8 mouse cellular contexts compared by ENCODE assay signal in the genomic region with DNA sequence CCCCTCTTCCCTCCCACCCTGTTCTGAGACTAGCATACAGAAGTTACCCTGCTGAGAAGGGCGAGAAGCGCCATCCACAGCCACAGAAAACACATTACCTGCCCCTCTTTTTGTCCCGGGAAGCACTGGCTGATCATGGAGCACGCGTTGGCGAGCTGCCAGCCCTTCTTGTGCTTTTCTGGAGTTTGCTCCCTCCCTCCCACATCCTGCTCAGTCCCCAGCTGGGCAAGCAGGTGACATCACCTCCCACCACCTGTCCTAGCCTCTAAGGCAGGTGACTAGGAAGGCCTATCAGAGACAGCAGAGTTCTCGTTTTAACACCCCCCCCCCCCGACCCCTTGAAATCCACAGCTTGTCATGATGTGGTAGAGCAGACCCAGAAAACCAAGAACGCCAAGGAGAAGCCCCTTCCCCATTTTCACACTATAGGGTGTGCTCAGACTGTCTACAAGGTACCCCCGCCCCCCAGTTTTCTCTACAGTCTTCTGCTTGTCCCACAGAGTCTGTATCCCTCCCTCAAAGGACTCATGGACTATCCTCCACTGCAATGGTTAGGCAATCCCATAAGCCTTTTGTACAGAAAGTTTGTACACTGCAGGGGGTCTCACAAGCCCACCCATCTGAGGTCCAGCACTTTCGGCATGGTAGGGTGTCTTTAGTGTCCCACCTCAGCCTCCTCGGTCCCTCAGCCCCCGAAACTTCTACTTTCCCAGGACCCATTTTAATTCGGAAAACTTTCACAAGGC. TPM values are rescaled to one million over a fixed set of nuclear protein-coding genes. Genes with fewer than 3 reads are reported as not detected.
A peak's percentile ranks its signal among the peaks of the same experiment; 100 is the strongest.
DNase-seq lines count a peak whose midpoint lies in the region; ATAC-seq and TF ChIP-seq lines count a peak whose summit lies in the region.
"Had no signal": no experiment of that assay in that cellular context is flagged by ENCODE, and none has a peak within 500 bp of the region (broad histone marks: within the 10 kb centered on the region; RNA-seq: fewer than 3 reads in every experiment).

No protein-coding gene starts in this region.

- H3K4me3 ChIP-seq in E14TG2a.4 (replicated peaks; ENCODE audit: low read length): peak overlapping the region; percentile 45
- H3K4me3 ChIP-seq in embryonic fibroblast, embryonic 13.5 days (ENCODE audit: insufficient read depth, low read length): no peak overlapping the region
- H3K4me3 ChIP-seq in liver, embryonic 16.5 days (ENCODE audit: low read depth, low read length): no peak overlapping the region

- no peak overlapping the region for H3K9ac ChIP-seq in liver, embryonic 16.5 days (ENCODE audit: low read depth, low read length)

- H3K27me3 ChIP-seq in E14TG2a.4 (ENCODE audit: insufficient read depth, low read length): no peaks in the 10 kb centered on the region
- no peaks in the 10 kb centered on the region for H3K27me3 ChIP-seq in liver, embryonic 16.5 days (ENCODE audit: control insufficient read depth, insufficient read depth, low read depth, low read length)

- WGBS in liver, embryonic 16.5 days (ENCODE audit: insufficient replicate concordance): 52% methylated on average over 14 of the region's 14 CpGs

- H3K4me1 ChIP-seq in E14TG2a.4 (replicated peaks; ENCODE audit: low read depth, low read length): peaks cover 79% of the 10 kb centered on the region
- H3K4me1 ChIP-seq in embryonic fibroblast, embryonic 13.5 days (ENCODE audit: control insufficient read depth, insufficient read depth, low read length): peaks cover 5% of the 10 kb centered on the region; the same call in 1 of the 2 replicates
- H3K4me1 ChIP-seq in liver, embryonic 16.5 days (ENCODE audit: control insufficient read depth, low read depth, low read length): no peaks in the 10 kb centered on the region; the same call in 1 of the 2 replicates

- TF ChIP-seq POLR2A in embryonic fibroblast, embryonic 13.5 days (IDR thresholded peaks at IDR 0.05; ENCODE audit: low read depth, low read length): no peak

- H3K4me2 ChIP-seq in liver, embryonic 16.5 days (ENCODE audit: low read depth, low read length): no peak overlapping the region

- ATAC-seq in liver, embryonic 16.5 days (ENCODE audit: low read depth): peak; percentile 78

- H3K9me3 ChIP-seq in E14TG2a.4 (ENCODE audit: low read length): no peaks in the 10 kb centered on the region
- H3K9me3 ChIP-seq in liver, embryonic 16.5 days (replicated peaks; ENCODE audit: control insufficient read depth, low read length): no peaks in the 10 kb centered on the region

- peak overlapping the region; percentile 24; the same call in 1 of the 2 replicates for H3K27ac ChIP-seq in embryonic fibroblast, embryonic 13.5 days (ENCODE audit: insufficient read depth, low read length)
- no peak overlapping the region for H3K27ac ChIP-seq in liver, embryonic 16.5 days (ENCODE audit: low read length)

- peaks cover 26% of the 10 kb centered on the region for H3K36me3 ChIP-seq in E14TG2a.4 (ENCODE audit: insufficient read depth, low read length)
- no peaks in the 10 kb centered on the region for H3K36me3 ChIP-seq in liver, embryonic 16.5 days (ENCODE audit: control insufficient read depth, insufficient read depth)

- no peak for TF ChIP-seq CTCF in E14TG2a.4 (conservative IDR thresholded peaks at IDR 0.05; ENCODE audit: low read length)
- TF ChIP-seq CTCF in embryonic fibroblast, embryonic 13.5 days (IDR thresholded peaks at IDR 0.05; ENCODE audit: borderline replicate concordance, insufficient read depth, low read length): no peak

- peak; percentile 45 for DNase-seq in MN1 (ENCODE audit: low spot score)
- DNase-seq in natural killer cell, adult 2 months (ENCODE audit: low spot score in 2 of 2): no peak
- DNase-seq in thymus, adult 18-20 months: no peak
- DNase-seq in spleen, postnatal 14 days (ENCODE audit: low spot score in 2 of 2): no peak
- DNase-seq: layer of hippocampus, adult 9-11 months had no signal

RNA-seq across cellular contexts. Expression of a gene that starts 11.2 kb away (rescaled TPM):
- 2.5 and 3.5 TPM in 2 replicates for polyA plus RNA-seq in embryonic fibroblast, embryonic 13.5 days (2011; ENCODE audit: insufficient read length, low read depth, missing spikeins)
- 1.6 and 1.9 TPM in 2 replicates for polyA plus RNA-seq in liver, embryonic 16.5 days (2015; fragmentation: Nextera tagmentation; extraction: Ambion mirVana)

RNA-seq across cellular contexts. Expression of a gene that starts 11.3 kb away (rescaled TPM):
- 112 and 126 TPM in 2 replicates for polyA plus RNA-seq in embryonic fibroblast, embryonic 13.5 days (2011; ENCODE audit: insufficient read length, low read depth, missing spikeins)
- 5.2 and 6.0 TPM in 2 replicates for polyA plus RNA-seq in liver, embryonic 16.5 days (2015; fragmentation: Nextera tagmentation; extraction: Ambion mirVana)

RNA-seq across cellular contexts. Expression of a gene that starts 17.5 kb away (rescaled TPM):
- not detected in 2 replicates for polyA plus RNA-seq in embryonic fibroblast, embryonic 13.5 days (2011; ENCODE audit: insufficient read length, low read depth, missing spikeins)
- 0.27 and 0.51 TPM in 2 replicates for polyA plus RNA-seq in liver, embryonic 16.5 days (2015; fragmentation: Nextera tagmentation; extraction: Ambion mirVana)

RNA-seq across cellular contexts. Expression of a gene that starts 22.9 kb away (rescaled TPM):
- polyA plus RNA-seq in embryonic fibroblast, embryonic 13.5 days (2011; ENCODE audit: insufficient read length, low read depth, missing spikeins): 49.1 and 53.4 TPM in 2 replicates
- polyA plus RNA-seq in liver, embryonic 16.5 days (2015; fragmentation: Nextera tagmentation; extraction: Ambion mirVana): 9.5 and 11.4 TPM in 2 replicates

RNA-seq across cellular contexts. Expression of a gene that starts 25.4 kb away (rescaled TPM):
- polyA plus RNA-seq in embryonic fibroblast, embryonic 13.5 days (2011; ENCODE audit: insufficient read length, low read depth, missing spikeins): 29.0 and 32.3 TPM in 2 replicates
- polyA plus RNA-seq in liver, embryonic 16.5 days (2015; fragmentation: Nextera tagmentation; extraction: Ambion mirVana): 19.9 and 21.8 TPM in 2 replicates

Comparison
In these comparisons a context has a peak if more than half of its experiments do, and no peak if none do; other contexts are left out.
1. RNA of a gene that starts 11.3 kb away (polyA plus RNA-seq): 112 to 126 TPM in embryonic fibroblast, embryonic 13.5 days; 5.2 to 6.0 TPM in liver, embryonic 16.5 days; every median in the first group is over 10 times any median in the second.